Mouse (Mus musculus) frontal cortex, adult 2 months (tissue): ENCODE measurements around the gene Coq4. TPM values are rescaled to one million over a fixed set of nuclear protein-coding genes. Genes with fewer than 3 reads are reported as not detected.

Experiments used
- DNase-seq, 2 experiments: peaks; one replicate each; pipeline ENCODE4 v3.0.0; 2022; ENCODE audit warnings: low spot score in 1 of 2; ENCODE audit errors: extremely low spot score in 1 of 2
- polyA plus RNA-seq: library from polyadenylated mRNA; depleted of rRNA; stranded (reverse); fragments of >200 nt; gene quantifications from 2 replicates; pipeline ENCODE4 v1.2.3, GENCODE M21; 2012

The Coq4 gene
- polyA plus RNA-seq, 1 experiment, result 42.7 TPM

- DNase-seq, result peak; percentile 79 to 89
These were observed 816 bp downstream of the Coq4 start, which contains the start of gene Trub2 for GRCm38 (mm10) chr2:29787937-29788681. TSS of gene Trub2 (minus strand) at chr2:29788502.

- DNase-seq, result no peak
These were observed 5.6 kb downstream of the Coq4 start for GRCm38 (mm10) chr2:29792772-29793487.

DNA sequence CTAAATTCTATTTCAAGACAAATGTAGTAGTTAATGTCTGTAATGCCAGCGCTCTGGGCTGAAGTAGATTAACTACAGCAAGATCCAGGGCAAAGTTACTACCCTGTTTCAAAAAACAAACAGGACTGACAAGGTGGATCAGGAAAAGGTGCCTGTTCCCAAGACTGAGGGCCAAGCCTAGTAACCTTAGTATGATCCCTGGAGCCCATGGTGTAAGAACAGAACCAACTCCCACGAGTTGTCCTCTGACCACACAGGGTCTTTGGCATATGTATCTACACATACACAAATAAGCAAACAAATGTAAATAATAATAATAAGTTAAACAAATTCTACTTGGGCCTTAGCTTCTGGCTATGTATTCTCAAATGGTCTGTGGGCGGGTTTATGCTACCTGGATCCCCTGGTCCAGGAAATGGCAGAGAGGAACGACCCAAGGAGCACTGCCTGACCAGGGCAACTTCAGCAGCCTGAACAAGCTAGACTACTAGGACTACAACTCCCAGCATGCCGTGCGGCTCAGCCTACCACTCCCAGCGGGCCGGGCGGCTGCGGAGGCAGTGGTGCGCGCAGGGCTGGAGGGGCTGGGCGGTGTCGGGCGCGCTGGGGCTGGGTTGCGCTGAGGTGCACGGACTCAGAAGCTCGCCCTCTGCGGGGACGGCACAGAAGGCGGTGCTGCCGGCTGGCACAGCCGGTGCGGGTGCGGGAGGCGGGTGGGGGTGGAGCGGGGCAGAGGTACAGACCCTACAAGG lies 15.0 kb downstream of the Coq4 start, which contains the start of gene Slc27a4:
TSS of gene Slc27a4 (plus strand) at position 560 of the 752 bp plus-strand sequence.
- peak; percentile 92 to 97 for DNase-seq

- no peak for DNase-seq
These were observed 15.5 kb downstream of the Coq4 start for GRCm38 (mm10) chr2:29802827-29803201.

DNA sequence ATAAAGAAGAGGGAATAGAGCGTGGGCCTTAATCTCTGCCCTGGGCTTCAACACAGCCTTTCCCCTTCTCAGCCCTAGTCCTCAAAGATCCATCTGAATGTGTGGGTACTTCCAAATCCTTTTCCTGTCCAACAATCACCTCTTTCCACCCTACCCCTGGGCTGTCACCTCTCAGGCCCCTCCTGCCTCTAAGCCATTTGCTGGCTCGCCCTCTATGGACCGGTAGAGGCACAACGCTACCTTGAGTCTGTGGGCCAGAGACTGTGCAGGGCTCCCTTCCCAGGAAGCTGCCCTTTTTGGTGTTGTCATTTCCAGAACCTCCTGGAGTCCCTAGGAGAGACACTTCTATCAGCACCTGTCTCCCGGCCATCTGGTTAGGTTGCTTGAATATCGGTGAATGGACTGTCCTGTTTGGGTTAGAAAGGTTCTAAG lies 16.1 kb downstream of the Coq4 start:
- DNase-seq, result peak in 1 of 2 experiments; percentile 36

GRCm38 (mm10) chr2:29815678-29816371 lies 28.5 kb downstream of the Coq4 start:
- DNase-seq, result no peak

DNA sequence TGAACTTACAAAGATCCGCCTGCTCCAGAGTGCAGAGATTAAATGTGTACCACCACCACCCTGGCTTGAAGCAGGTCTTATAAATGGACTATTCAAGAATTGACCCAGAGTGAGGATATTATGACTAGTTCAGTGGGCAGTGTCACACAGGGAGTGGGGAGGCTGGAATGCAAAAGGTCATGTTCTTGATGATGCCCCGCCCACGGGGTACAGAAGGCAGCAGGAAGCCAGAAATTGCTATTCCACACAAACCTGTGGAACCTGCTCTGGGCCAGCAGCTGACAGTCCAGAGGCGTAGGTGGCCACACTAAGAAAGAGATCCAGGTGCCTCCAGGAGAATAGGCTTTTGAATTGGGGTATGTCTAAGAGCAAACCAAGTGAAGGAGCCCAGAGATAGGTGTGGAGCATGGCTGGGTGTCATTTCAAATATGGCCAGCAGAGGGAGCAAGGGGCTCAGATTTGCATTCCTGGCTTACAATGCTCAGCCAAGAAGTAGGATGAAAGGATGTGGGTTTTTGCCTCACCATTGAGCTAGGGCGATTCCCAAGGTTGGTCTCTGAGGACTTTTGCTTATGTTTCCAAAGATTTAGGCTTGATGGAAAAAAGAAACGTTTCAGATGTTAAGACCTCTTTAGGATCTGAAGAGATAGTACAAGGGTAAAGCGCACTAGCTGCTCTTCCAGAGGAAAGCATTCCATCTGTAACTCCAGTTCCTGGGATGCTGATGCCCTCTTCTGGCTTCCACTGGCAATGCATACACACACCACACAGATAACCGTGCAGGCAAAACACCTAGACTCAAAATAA lies 30.3 kb downstream of the Coq4 start:
- peak; percentile 82 to 96 for DNase-seq

DNA sequence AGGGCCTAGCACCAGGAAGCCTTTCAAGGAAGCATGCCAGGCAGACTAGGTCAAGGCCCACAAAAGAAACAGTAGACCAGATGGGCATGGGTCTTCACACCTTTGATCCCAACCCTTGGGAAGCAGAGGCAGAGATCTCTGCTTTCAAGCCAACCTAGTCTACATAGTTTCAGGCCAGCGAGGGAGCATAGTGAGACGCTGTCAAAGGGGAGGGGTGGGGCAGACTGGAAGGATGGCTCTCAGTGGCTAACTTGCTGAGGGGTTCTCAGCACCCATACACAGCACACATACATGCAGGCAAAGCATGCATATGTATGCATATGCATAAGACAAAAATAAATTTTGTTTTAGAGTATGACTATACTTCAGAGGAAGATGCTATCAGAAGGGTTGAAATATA lies 32.1 kb downstream of the Coq4 start:
- DNase-seq, result no peak

DNA sequence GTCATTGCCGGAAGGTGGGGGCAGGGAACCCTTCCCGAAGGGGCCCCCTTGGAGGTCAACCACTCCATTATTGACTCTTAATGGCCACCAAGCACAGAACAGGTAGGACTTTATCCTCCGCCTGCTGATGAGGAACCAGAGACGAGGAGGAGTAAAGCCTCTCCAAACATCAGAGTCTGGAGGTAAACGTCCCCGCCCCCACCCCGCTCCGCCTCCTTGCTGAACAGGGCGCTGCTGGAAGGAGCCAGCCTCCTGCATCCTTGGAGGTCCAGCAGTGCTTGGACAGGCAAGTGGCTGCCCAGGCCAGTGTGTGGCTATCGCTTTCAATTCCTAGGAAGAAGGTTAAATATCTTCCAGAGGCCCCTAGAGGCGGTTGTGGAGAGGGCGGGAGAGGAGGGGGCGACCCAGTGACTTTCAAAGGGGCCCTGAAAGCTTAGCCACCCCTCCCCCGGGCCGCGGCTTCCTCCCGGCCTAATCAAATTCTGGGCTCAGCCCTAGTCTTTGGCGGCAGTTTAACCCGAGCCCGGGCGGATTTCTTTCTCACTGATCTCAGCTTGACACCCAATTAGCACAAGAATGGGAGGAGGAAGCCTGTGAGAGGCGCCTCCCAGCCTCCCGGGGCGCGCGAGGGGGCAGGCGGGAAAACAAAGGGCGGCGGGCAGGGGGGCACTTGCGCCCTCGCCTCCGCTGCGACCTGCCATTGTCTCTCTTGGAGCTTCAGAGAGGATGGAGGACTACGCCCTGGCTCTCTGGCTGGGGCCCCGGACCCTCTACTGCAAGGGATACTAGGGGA lies 32.9 kb downstream of the Coq4 start, which contains the start of gene Urm1:
TSS of gene Urm1 (plus strand) at position 51 of the 793 bp plus-strand sequence.
- DNase-seq, result peak in 1 of 2 experiments; percentile 67

DNA sequence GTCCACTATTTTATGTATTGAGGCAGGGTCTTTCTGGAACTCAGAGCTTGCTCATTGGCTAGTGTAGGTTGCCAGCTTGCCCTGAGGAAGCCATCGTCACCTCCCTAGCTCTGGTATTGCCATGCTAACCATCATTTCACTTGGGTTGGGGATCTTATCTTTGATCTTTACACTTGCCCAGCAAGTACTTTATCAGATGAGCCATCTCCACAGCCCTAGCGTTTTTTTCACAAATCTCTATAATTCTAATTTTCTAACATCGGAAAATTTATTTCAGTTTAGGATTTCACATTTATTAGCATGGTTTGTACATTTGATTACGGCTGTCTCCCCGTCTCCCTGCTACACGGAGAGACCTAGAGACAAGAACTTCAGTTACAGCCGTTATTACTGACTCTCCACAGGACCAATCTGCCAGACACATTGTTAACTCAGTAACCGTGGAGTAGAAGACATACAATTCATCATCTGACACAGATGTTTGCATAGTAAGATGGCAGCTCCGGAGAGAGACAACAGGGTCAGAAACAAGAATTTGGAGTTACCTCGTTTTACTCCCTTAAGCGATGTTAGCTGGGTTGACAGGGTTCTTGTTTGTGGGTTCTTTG lies 39.1 kb downstream of the Coq4 start:
- no peak for DNase-seq

DNA sequence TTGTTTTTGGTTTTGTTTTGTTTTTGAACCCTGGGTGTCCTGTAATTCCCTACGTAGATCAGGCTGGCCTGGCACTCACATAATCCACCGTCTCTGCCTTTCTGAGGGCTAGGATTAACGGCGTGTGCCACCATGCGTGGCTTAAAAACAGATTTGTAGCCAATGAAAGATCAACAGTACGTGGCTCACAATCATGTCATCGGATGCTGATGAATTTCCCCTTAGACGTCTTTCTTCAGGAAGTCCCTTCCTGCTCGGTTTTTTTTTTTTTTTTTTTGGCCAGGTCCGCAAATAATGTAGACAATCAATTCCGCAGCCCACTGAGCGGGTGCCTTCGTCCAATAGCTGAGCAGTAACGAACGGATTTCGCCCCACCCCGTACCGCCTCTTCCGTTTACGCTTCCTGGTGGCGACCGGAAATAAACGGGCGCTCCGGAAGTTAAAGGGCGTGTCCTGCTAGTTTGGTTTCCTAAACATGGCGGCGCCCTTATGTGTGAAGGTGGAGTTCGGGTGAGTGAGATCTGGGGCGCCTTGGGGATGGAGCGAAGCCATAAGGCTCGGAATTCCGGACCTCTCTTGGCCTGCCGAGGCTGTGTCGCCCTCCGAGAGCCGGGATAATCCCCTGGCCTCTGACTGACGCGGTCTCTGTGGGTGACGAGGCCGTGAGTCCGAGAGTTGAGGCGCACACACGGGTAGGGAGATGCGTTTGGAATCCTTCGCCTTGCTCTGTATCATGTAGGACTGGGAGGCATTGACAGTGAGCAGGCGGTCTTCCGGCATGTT lies 39.8 kb downstream of the Coq4 start:
- peak; percentile 94 to 97 for DNase-seq

- no peak for DNase-seq
These were observed 40.4 kb downstream of the Coq4 start for GRCm38 (mm10) chr2:29827709-29828024.

- peak in 1 of 2 experiments; percentile 55 for DNase-seq
These were observed 43.8 kb downstream of the Coq4 start for GRCm38 (mm10) chr2:29831106-29831505.

- DNase-seq, result no peak
These were observed 46.5 kb downstream of the Coq4 start for GRCm38 (mm10) chr2:29833796-29834195.

- no peak for DNase-seq
These were observed 48.2 kb downstream of the Coq4 start for GRCm38 (mm10) chr2:29835391-29835899.

GRCm38 (mm10) chr2:29839460-29839859 lies 52.2 kb downstream of the Coq4 start:
- DNase-seq, result no peak
